Mouse (Mus musculus) heart, postnatal 0 days (tissue): ENCODE results near the gene Kbtbd4.

Source experiments
- CTCF ChIP-seq: IDR thresholded peaks from 2 replicates; pipeline ENCODE4 v1.5.1; 2016; ENCODE audit warnings: antibody characterized with exemption, control low read depth, low read depth
- EP300 ChIP-seq: IDR thresholded peaks from 2 replicates; pipeline ENCODE4 v1.6.1; 2016; ENCODE audit warnings: antibody characterized with exemption, low read depth

DNA sequence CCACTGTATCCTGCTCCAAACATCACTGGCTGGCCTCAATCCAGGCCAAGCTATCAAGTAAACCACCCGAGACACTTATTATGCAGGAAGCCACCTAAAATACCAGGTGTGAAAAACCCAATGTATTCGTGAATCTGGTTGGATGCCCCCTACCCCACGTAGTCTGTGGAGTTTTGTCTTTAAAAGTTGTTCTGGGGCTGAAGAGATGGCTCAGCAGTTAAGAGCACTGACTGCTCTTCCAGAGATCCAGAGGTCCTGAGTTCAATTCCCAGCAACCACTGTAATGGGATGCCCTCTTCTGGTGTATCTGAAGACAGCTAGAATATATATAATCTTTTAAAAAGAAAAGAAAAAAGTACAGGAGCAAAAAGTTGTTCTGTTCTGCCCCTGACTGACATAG is 33.8 kb downstream of the Kbtbd4 start:
- TF ChIP-seq CTCF (no peak), EP300 (no peak)
